Mouse (Mus musculus) forebrain, embryonic 15.5 days (tissue): ENCODE data around the gene Ints1. TPM values are rescaled to one million over a fixed set of nuclear protein-coding genes. Genes with fewer than 3 reads are reported as not detected.
A peak's percentile ranks its signal among the peaks of the same experiment; 100 is the strongest.

Experiments
- ATAC-seq: fragments of 200-750 bp; cut with Nextera tagmentation; replicated peaks from 2 replicates; pipeline ENCODE4 v1.8.0; 2017; ENCODE audit warnings: mild to moderate bottlenecking, moderate TSS enrichment, moderate library complexity
- H3K27ac ChIP-seq: fragments of 300-500 bp; sonication (generic); replicated peaks from 2 replicates; pipeline ENCODE4 v1.5.1; 2015; ENCODE audit warnings: mild to moderate bottlenecking, inconsistent platforms
- H3K27me3 ChIP-seq: fragments of 300-500 bp; sonication (generic); 2 replicates; pipeline ENCODE4 v1.6.1; 2015; ENCODE audit warnings: inconsistent platforms
- H3K36me3 ChIP-seq: fragments of 300-500 bp; sonication (generic); 2 replicates; pipeline ENCODE4 v1.6.1; 2015; ENCODE audit warnings: mild to moderate bottlenecking, inconsistent platforms
- H3K4me1 ChIP-seq: fragments of 300-500 bp; sonication (generic); 2 replicates; pipeline ENCODE4 v1.6.1; 2015; ENCODE audit warnings: inconsistent platforms
- H3K4me2 ChIP-seq: fragments of 300-500 bp; sonication (generic); replicated peaks from 2 replicates; pipeline ENCODE4 v1.6.1; 2015; ENCODE audit warnings: mild to moderate bottlenecking, inconsistent platforms
- H3K4me3 ChIP-seq: fragments of 300-500 bp; sonication (generic); 2 replicates; pipeline ENCODE4 v1.5.1; 2015; ENCODE audit warnings: mild to moderate bottlenecking, inconsistent platforms
- H3K9ac ChIP-seq: fragments of 300-500 bp; sonication (generic); replicated peaks from 2 replicates; pipeline ENCODE4 v1.6.1; 2015; ENCODE audit warnings: mild to moderate bottlenecking, inconsistent platforms
- H3K9me3 ChIP-seq: fragments of 300-500 bp; sonication (generic); 2 replicates; pipeline ENCODE4 v1.6.1; 2016; ENCODE audit warnings: inconsistent platforms
- WGBS: fragments of 180-500 bp; shearing (Covaris S2); methylation state at CpG from one replicate; pipeline ENCODE4 v1.1.7; 2015; ENCODE audit warnings: mixed read lengths; 5-methylcytosine and 5-hydroxymethylcytosine counted together
- polyA plus RNA-seq: library from polyadenylated mRNA; unstranded; fragments of >200 nt; fragmentation: Nextera tagmentation; extraction: Ambion mirVana; gene quantifications from 2 replicates; pipeline ENCODE4 v1.2.1, GENCODE M21; 2015

Ints1 gene
- 27.1 and 31.1 TPM in 2 replicates for polyA plus RNA-seq

DNA sequence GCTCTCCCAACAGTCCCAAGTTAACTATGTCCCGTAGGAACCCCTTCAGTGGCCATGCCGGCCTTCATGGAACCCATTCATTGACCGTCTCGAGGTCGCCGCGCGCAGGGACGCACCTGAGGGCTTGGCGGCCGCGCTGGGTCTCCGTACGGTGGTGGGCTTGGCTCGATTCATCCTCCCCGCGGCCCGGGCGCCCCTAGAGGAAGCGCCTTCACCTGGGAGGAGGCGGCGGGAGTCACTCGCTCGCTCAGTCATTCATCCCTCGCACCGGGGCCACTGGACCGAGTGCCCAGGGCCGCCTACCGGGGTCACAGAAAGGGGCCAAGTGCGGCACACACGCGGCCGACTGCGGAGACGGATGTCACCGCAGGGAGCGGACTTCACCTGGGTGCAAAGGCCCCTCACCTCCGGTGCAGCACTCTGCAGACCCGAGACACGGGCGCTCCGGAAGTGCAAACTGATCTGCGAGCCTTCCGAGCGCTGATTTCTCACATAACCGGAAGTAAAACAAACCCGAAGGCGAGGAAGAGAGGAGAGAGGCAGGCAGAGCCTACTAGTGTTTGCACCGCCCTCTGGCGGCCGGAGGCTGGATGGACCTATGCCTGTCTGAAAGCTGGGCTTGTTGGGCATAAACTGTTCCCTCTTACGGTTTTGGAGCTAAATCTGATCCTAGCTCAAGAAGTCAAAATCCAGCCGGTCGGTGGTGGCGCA, at the start of gene Ints1:
Gene Ints1, minus strand, starts transcription at position 459 of the 711 bp plus-strand sequence.
- H3K9ac ChIP-seq, result peak within 1 kb of the TSS; percentile 89
- peaks cover 32% of the 10 kb centered on the region for H3K36me3 ChIP-seq
- peak within 1 kb of the TSS; percentile 80 for H3K4me3 ChIP-seq
- peak within 1 kb of the TSS; percentile 90 for H3K4me2 ChIP-seq
- H3K27ac ChIP-seq, result no peak within 1 kb of the TSS
- WGBS, result under 1% methylated on average over 55 of the region's 55 CpGs
- peak; percentile 95 for ATAC-seq
- H3K4me1 ChIP-seq, result peaks cover 13% of the 10 kb centered on the region
- H3K27me3 ChIP-seq, result no peaks in the 10 kb centered on the region
- no peaks in the 10 kb centered on the region for H3K9me3 ChIP-seq

DNA sequence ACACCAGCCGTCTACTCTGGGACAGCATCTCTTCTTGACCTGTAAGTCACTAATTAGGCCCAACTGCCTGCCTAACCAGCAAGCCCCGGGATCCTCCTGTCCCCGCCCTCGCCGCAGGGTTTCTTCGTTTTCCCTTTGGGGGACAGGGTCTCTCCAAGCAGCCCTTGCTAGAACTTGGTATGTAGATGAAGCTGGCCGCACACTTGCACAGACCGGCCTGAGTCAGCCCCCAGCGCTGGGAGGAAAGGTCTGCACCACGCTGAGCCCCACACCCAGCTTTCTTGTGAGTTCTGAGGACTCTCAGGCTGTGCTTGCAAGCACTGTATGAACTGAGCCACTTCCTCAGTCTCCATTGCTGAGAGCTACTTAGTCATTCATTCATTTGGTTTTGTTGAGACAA, 49.1 kb upstream of the Ints1 start:
- ATAC-seq, result no peak
- no peaks in the 10 kb centered on the region for H3K27me3 ChIP-seq
- WGBS, result 89% methylated on average over 10 of the region's 10 CpGs
- peaks cover 19% of the 10 kb centered on the region for H3K4me1 ChIP-seq
- no peak overlapping the region for H3K4me3 ChIP-seq
- H3K4me2 ChIP-seq, result peak overlapping the region; percentile 12; the same call in 1 of the 2 replicates
- no peaks in the 10 kb centered on the region for H3K9me3 ChIP-seq
- H3K9ac ChIP-seq, result no peak overlapping the region
- H3K27ac ChIP-seq, result no peak overlapping the region
- peaks cover 18% of the 10 kb centered on the region for H3K36me3 ChIP-seq

DNA sequence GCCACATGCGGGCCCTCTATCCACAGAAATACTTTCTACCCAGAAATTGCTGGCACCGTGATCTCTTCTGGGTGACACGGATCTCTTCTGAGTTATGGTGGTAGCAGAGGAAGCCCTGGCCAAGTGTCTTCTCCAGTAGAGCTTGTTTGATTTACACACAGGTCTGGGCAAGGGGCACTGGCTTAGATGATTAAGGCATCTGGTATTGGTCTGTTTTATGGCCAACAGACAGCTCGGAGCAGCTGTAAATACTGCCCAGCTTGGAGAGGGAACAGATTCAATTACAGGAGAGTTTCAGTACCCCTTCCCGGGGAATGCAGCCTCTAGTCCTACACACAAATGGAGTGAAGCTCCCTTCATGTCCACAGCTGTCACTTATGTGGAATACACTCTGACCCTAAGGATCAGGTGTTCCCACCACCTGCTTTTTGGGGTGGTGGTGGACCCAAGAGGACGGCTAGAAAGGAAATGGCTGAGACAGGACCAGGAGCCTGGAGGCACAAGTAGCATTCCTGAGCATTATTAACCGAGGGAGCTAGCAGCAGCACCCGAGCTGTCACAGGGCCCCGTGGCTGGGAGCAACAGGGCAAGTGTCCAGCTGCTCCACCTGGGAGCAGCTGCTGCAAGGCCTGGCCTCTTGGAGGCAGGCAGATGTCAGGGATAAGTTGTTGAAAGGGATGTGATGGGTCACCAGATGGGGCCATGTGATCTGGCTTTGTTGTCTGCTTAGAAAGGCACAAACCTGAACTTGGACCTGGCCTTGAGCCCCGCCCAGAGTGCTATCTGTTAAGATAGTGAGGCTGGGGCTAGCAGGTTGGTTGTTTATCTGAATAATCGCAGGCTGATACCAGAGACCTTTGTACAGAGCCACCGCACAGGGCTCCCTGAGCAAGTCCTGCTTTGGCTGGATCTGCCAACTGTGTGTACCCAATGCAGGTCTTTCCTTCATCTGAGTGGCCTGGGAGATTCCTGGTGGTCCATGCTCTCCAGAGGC, 46.3 kb upstream of the Ints1 start:
- peaks cover 18% of the 10 kb centered on the region for H3K36me3 ChIP-seq
- H3K4me3 ChIP-seq, result no peak overlapping the region
- H3K27ac ChIP-seq, result no peak overlapping the region
- WGBS, result 86% methylated on average over 12 of the region's 12 CpGs
- peaks cover 19% of the 10 kb centered on the region for H3K4me1 ChIP-seq
- H3K27me3 ChIP-seq, result no peaks in the 10 kb centered on the region
- H3K9me3 ChIP-seq, result no peaks in the 10 kb centered on the region
- H3K9ac ChIP-seq, result no peak overlapping the region
- no peak overlapping the region for H3K4me2 ChIP-seq
- no peak for ATAC-seq

DNA sequence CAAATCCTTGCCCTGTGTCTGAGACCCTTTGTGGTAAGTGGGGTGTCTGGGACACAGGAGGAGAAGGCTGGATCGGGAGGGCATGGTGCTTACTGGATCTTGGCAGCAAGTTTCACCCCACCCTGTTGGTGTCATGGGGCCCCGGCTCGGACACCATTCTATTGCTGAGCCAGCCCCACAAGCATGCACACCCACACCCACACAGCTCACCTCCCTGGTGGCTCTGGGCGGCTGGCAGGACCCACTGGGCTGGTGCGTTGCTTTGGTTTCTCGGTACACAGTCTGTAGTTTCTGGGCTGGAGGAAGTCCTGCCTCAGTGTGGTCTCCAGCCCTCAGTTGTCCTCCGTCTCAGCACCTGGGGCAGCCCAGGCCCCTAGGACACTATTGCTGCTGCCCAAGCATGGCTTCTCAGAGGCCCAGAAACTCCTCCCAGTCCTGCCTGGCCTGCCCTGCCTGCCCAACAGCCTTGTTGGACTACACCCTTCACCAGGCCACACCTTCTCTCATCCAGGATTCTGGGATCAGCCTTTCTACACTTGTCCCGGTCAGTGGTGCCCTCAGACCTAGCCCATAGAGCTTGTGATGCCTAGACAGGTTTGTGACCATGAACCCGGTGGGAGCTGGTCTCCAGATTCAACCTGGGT, 44.2 kb upstream of the Ints1 start, which contains the start of gene Tmem184a:
Gene Tmem184a, minus strand, starts transcription at position 380 of the 644 bp plus-strand sequence.
- no peak within 1 kb of the TSS for H3K4me2 ChIP-seq
- H3K27me3 ChIP-seq, result peaks cover 4% of the 10 kb centered on the region; the same call in 1 of the 2 replicates
- H3K4me1 ChIP-seq, result peaks cover 4% of the 10 kb centered on the region
- H3K4me3 ChIP-seq, result no peak within 1 kb of the TSS
- H3K36me3 ChIP-seq, result peaks cover 18% of the 10 kb centered on the region
- WGBS, result 86% methylated on average over 9 of the region's 9 CpGs
- H3K9me3 ChIP-seq, result no peaks in the 10 kb centered on the region
- ATAC-seq, result 0 out of 2 replicates have a peak, but pooled peaks have one; percentile 11
- H3K9ac ChIP-seq, result no peak within 1 kb of the TSS
- no peak within 1 kb of the TSS for H3K27ac ChIP-seq

DNA sequence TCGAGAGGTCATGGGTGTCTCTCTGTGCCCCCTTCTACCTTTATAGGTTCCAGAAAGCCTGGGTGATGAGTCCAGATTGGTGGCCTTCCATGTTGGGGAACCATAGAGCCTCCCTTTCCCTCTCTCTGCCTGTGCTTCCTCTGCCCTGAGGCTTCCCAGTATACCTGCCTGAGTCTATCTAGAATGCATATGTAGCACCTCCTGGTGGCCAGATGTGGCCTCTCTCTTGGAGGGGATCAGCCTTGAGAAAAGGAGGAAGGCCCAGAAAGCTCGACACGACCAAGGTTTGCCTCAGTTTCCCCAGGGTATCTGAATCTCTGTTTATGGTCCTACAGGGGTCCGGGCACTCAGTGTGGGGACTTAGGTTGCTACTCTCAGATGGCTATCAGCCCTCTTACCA, 43.3 kb upstream of the Ints1 start:
- Histone ChIP-seq H3K4me3 (no peak overlapping the region), H3K4me1 (no peaks in the 10 kb centered on the region), H3K9me3 (no peaks in the 10 kb centered on the region), H3K36me3 (peaks cover 18% of the 10 kb centered on the region), H3K4me2 (no peak overlapping the region), H3K27me3 (peaks cover 11% of the 10 kb centered on the region; the same call in 1 of the 2 replicates), H3K27ac (no peak overlapping the region), H3K9ac (no peak overlapping the region)
- WGBS, result 59% methylated on average over 4 of the region's 4 CpGs
- ATAC-seq, result no peak

DNA sequence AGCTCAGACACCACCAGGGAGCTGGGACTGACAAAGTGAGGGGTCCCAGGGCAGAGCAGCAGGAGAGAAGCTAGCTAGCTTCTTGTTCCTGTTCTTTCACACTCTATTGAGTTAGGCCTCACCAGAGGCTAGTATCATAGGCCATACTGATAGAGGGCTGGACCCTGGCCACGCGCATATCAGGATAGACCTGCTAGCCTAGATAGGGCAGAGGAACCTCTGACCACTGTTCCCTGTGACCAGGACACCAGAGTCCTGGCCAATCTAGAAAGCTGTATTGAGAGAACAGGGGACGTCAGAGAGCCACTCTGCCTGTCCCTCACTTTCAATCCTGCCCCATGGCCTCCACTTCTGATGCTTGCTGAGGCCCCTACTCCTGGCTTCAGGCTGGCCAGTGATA, 42.6 kb upstream of the Ints1 start:
- 82% methylated on average over 3 of the region's 3 CpGs for WGBS

DNA sequence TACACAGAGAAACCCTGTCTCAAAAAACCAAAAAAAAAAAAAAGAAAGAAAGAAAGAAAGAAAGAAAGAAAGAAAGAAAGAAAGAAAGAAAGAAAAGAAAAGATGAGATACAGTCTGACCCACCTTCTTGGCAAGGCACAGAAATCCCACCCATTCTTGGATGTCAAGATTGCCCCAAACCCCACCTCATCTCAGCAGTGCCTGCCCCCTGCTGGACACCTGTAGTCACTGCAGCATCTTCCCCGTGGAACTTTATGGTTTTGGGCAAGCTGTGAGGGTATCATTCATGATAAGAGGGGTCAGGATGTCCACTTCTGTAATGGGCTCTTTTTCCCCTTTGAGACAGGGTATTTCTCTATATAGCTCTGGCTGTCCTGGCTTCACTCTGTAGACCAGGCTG, 41.8 kb upstream of the Ints1 start:
- H3K4me1 ChIP-seq, result no peaks in the 10 kb centered on the region
- no peak overlapping the region for H3K27ac ChIP-seq
- no peak overlapping the region for H3K9ac ChIP-seq
- 4% methylated on average over 1 of the region's 1 CpGs for WGBS
- H3K27me3 ChIP-seq, result peaks cover 18% of the 10 kb centered on the region; the same call in 1 of the 2 replicates
- H3K4me3 ChIP-seq, result no peak overlapping the region
- peaks cover 6% of the 10 kb centered on the region for H3K36me3 ChIP-seq
- no peak overlapping the region for H3K4me2 ChIP-seq
- H3K9me3 ChIP-seq, result no peaks in the 10 kb centered on the region
- no peak for ATAC-seq

More for the DNA sequence above, 42.6 kb upstream of the Ints1 start:
- Histone ChIP-seq H3K4me2 (no peak overlapping the region), H3K27me3 (peaks cover 15% of the 10 kb centered on the region; the same call in 1 of the 2 replicates), H3K4me3 (no peak overlapping the region), H3K9me3 (no peaks in the 10 kb centered on the region), H3K9ac (no peak overlapping the region), H3K27ac (no peak overlapping the region), H3K36me3 (peaks cover 12% of the 10 kb centered on the region), H3K4me1 (no peaks in the 10 kb centered on the region)
- no peak for ATAC-seq

DNA sequence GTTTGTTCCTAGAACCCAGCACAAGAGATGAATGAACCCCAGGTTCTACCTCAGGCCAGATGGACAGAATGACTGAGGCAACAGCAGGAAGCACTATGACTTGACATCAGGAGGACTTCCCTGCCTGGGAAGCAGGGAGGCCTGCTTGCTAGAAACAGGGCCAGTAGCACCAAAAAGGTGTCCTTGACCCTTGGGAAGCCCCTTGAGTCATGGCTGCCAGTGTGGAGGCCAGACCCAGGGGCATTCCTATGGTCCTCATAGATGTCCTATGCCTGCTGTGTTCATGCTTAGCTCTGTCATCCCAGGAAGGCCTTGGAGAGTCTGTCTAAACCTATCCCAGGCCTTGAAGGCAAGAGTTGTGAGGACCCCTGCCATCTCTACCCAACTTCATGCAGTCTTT, 41.0 kb upstream of the Ints1 start:
- ATAC-seq, result no peak
- no peaks in the 10 kb centered on the region for H3K4me1 ChIP-seq

DNA sequence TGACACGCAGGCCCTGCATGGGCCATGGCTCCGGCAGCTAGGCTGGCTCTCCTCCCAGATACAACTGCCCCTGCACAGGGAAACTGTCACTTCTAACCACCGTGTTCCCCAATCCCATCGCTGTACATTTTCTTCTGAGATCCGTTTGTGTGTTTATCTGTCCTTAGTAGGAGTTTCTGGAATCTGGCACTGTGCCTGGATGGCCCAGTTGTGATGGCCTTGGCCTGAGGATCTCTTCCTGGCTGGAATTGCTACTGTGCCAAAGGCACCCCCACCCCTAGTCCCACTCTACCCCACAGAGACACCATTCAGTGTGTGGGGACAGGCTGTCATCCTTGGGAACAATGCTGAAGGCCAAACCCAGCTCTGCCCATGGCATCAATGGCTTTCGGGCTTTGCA, 40.5 kb upstream of the Ints1 start:
- Histone ChIP-seq H3K27me3 (peaks cover 18% of the 10 kb centered on the region; the same call in 1 of the 2 replicates), H3K4me1 (no peaks in the 10 kb centered on the region), H3K4me2 (no peak overlapping the region), H3K36me3 (no peaks in the 10 kb centered on the region), H3K27ac (no peak overlapping the region), H3K4me3 (no peak overlapping the region), H3K9me3 (no peaks in the 10 kb centered on the region), H3K9ac (no peak overlapping the region)
- no peak for ATAC-seq
- WGBS, result 76% methylated on average over 6 of the region's 6 CpGs

More for the DNA sequence above, 41.0 kb upstream of the Ints1 start:
- H3K4me3 ChIP-seq, result no peak overlapping the region
- H3K36me3 ChIP-seq, result no peaks in the 10 kb centered on the region
- H3K9me3 ChIP-seq, result no peaks in the 10 kb centered on the region
- H3K9ac ChIP-seq, result no peak overlapping the region
- H3K27ac ChIP-seq, result no peak overlapping the region
- peaks cover 18% of the 10 kb centered on the region; the same call in 1 of the 2 replicates for H3K27me3 ChIP-seq
- H3K4me2 ChIP-seq, result no peak overlapping the region

DNA sequence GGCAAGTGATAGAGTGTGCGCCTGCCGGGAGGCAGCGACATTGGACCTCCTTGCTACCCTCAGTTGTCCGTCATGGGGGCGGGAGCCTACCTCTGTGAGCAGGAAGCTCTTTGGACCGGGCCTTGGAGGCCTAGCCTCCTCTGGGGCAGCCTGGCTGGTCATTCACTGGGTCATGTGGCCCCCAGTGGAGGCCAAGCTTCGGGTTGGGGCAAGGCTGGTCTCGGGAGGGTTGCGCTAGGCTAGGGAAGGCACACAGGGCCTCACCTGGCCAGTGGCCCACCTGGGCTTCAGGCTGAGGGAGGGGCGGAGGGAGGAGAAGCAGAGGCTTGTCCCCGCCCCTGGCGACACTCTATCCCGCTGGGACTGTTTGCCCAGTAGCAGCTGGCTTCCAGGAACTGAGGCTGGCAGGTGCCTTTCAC, 38.5 kb upstream of the Ints1 start:
- H3K4me3 ChIP-seq, result no peak overlapping the region
- ATAC-seq, result no peak
- H3K9ac ChIP-seq, result no peak overlapping the region
- no peaks in the 10 kb centered on the region for H3K9me3 ChIP-seq
- H3K27ac ChIP-seq, result no peak overlapping the region
- no peaks in the 10 kb centered on the region for H3K4me1 ChIP-seq
- H3K36me3 ChIP-seq, result no peaks in the 10 kb centered on the region
- 9% methylated on average over 13 of the region's 13 CpGs for WGBS
- peaks cover 18% of the 10 kb centered on the region; the same call in 1 of the 2 replicates for H3K27me3 ChIP-seq
- no peak overlapping the region for H3K4me2 ChIP-seq

DNA sequence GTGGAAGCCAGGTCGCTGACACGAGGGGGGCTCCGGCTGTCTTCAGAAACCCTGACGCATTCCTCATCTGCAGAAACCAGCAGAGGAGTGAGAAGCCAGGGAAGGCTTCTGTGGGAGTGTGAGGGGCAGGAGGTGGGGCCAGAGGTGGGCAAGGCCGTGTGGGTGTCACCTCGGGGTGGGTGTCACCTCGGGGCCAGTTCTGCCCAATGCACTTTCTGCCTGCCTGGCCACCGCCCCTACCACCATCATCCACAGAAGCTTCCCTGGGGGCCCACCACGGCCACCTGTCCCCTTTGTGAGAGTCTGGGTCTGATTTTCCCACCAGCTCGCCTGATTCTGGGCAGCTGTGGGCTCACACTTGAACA, 37.6 kb upstream of the Ints1 start:
- 47% methylated on average over 10 of the region's 10 CpGs for WGBS
- H3K4me3 ChIP-seq, result no peak overlapping the region
- H3K4me1 ChIP-seq, result no peaks in the 10 kb centered on the region
- no peak overlapping the region for H3K9ac ChIP-seq
- H3K27me3 ChIP-seq, result peaks cover 18% of the 10 kb centered on the region; the same call in 1 of the 2 replicates
- no peak overlapping the region for H3K27ac ChIP-seq
- H3K9me3 ChIP-seq, result no peaks in the 10 kb centered on the region
- no peak for ATAC-seq
- H3K4me2 ChIP-seq, result no peak overlapping the region
- H3K36me3 ChIP-seq, result no peaks in the 10 kb centered on the region
